Mouse (Mus musculus): ENCODE data around the gene Nckap1l. TPM values are rescaled to one million over a fixed set of nuclear protein-coding genes. Genes with fewer than 3 reads are reported as not detected.

Gene Nckap1l
- polyA plus RNA-seq, 1 experiment: 0.33 TPM

DNA sequence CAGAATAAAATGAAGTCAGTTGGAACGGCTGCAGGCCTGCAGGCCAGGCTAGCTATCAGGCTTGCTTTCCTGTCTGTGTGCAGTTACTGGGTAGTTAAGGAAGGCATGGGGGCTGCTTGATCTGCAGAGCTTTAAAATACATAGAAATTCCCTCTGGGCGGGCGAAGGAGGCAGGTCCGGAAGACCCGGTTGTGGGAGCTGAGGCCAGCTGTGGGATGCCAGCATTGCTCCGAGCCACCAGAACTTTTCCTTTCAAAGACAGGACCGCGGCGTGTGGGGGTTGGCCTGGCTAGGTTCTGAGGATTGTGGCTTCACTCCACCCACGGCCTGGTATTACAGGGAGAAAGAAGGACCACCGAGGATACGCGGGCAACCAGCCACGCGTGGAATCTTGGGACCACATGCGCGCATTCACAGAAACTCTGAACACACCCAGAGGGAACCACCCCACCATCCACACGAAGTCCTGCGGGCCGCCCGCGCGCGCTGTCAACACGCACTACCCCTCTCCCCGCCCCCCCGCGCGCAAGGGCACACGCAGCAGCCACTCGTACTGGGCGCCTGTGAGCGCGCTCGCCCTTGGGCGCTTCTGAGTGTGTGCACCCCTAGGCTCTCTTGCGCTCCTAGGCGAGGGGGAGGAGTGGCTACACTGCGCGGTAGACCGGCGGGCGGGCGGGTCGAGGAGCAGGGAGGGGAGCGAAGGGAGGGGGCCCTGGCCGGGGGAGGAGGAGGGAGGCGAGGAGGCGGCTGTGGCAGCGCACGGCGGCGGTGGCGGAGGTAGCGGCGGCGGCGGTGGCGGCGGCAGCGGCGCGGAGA is 49.0 kb downstream of the Nckap1l start, which contains the start of gene Pde1b:
Pde1b (plus strand) TSS at position 600 of the 816 bp plus-strand sequence.
- H3K9ac ChIP-seq (ENCODE audit: low read depth, poor library complexity, severe bottlenecking): peak within 1 kb of the TSS; percentile 61
- H3K9me3 ChIP-seq (replicated peaks; ENCODE audit: control insufficient read depth, insufficient read depth, low read length, poor library complexity, severe bottlenecking): no peaks in the 10 kb centered on the region
- H3K4me3 ChIP-seq (ENCODE audit: low read depth, low read length): peak within 1 kb of the TSS; percentile 81
- TF ChIP-seq EP300 (IDR thresholded peaks at IDR 0.05; ENCODE audit: insufficient read depth, low read depth, low read length): no peak
- no peak for TF ChIP-seq POLR2A (IDR thresholded peaks at IDR 0.05; ENCODE audit: insufficient read depth, low read length)
- no peak for TF ChIP-seq CTCF (IDR thresholded peaks at IDR 0.05; ENCODE audit: low read depth, low read length)
- H3K4me1 ChIP-seq (ENCODE audit: control insufficient read depth, insufficient read depth, low read length): peaks cover 3% of the 10 kb centered on the region
- no peaks in the 10 kb centered on the region for H3K36me3 ChIP-seq (ENCODE audit: control insufficient read depth, insufficient read depth, low read length, poor library complexity, severe bottlenecking)
- H3K27ac ChIP-seq (ENCODE audit: insufficient read depth, low read length): no peak within 1 kb of the TSS
- H3K27me3 ChIP-seq (ENCODE audit: control insufficient read depth, insufficient read depth, low read length, poor library complexity, severe bottlenecking): peaks cover 4% of the 10 kb centered on the region; the same call in 1 of the 2 replicates

GRCm38 (mm10) chr15:103503251-103503600 is 49.6 kb downstream of the Nckap1l start:
- no peak for TF ChIP-seq EP300 (IDR thresholded peaks at IDR 0.05; ENCODE audit: insufficient read depth, low read depth, low read length)
- TF ChIP-seq CTCF (IDR thresholded peaks at IDR 0.05; ENCODE audit: low read depth, low read length): no peak
- no peak for TF ChIP-seq POLR2A (IDR thresholded peaks at IDR 0.05; ENCODE audit: insufficient read depth, low read length)
- H3K9ac ChIP-seq (ENCODE audit: low read depth, poor library complexity, severe bottlenecking): peak overlapping the region; percentile 61
- no peaks in the 10 kb centered on the region for H3K9me3 ChIP-seq (replicated peaks; ENCODE audit: control insufficient read depth, insufficient read depth, low read length, poor library complexity, severe bottlenecking)
- H3K27me3 ChIP-seq (ENCODE audit: control insufficient read depth, insufficient read depth, low read length, poor library complexity, severe bottlenecking): peaks cover 4% of the 10 kb centered on the region; the same call in 1 of the 2 replicates
- H3K36me3 ChIP-seq (ENCODE audit: control insufficient read depth, insufficient read depth, low read length, poor library complexity, severe bottlenecking): no peaks in the 10 kb centered on the region
- peak overlapping the region; percentile 81 for H3K4me3 ChIP-seq (ENCODE audit: low read depth, low read length)
- peaks cover 3% of the 10 kb centered on the region for H3K4me1 ChIP-seq (ENCODE audit: control insufficient read depth, insufficient read depth, low read length)
- H3K27ac ChIP-seq (ENCODE audit: insufficient read depth, low read length): no peak overlapping the region

DNA sequence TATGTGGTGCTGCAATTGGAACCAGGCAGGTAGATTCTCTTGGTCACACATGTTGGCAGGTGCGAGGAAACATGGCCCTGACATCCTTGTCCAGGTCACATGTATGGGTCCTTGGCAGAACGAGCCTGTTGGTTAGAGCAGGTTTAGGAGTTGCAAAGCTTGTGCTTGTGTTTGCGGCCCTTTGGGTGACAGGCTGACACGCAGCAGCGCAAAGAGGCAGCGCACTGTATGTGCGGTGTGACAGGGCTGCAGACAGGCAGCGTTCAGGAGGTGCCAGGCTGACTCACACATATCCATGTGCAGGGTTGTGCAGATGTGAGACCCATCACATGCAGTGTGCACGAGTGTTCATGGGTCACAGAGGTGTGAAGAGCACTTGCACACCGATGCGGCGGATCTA is 50.1 kb downstream of the Nckap1l start:
- H3K27ac ChIP-seq (ENCODE audit: insufficient read depth, low read length): no peak overlapping the region
- peaks cover 4% of the 10 kb centered on the region; the same call in 1 of the 2 replicates for H3K27me3 ChIP-seq (ENCODE audit: control insufficient read depth, insufficient read depth, low read length, poor library complexity, severe bottlenecking)

DNA sequence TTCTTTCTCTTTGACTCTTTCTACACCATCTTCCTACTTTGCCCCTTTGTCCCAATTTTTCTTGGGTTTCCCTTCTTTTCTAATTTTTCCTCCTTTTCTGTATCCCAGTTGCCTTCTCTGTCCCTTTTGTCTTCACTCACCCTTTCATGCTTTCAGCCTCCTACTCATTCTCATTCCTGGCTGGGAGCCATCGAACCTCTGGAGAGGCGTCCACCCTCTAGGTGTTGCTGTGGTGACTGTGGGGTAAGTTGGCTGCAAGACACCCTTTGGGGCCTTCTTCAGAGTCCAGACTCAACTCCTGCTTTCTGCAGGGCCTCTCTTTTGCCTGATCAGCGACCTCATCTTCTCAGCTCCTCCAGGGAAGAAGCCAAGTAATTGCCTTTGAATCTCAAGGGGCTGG is 55.7 kb downstream of the Nckap1l start:
- Histone ChIP-seq H3K27me3 (ENCODE audit: control insufficient read depth, insufficient read depth, low read length, poor library complexity, severe bottlenecking) (no peaks in the 10 kb centered on the region; the same call in 1 of the 2 replicates), H3K9me3 (replicated peaks; ENCODE audit: control insufficient read depth, insufficient read depth, low read length, poor library complexity, severe bottlenecking) (no peaks in the 10 kb centered on the region), H3K9ac (ENCODE audit: low read depth, poor library complexity, severe bottlenecking) (no peak overlapping the region), H3K27ac (ENCODE audit: insufficient read depth, low read length) (no peak overlapping the region), H3K36me3 (ENCODE audit: control insufficient read depth, insufficient read depth, low read length, poor library complexity, severe bottlenecking) (no peaks in the 10 kb centered on the region), H3K4me1 (ENCODE audit: control insufficient read depth, insufficient read depth, low read length) (peaks cover 2% of the 10 kb centered on the region), H3K4me3 (ENCODE audit: low read depth, low read length) (no peak overlapping the region)
- TF ChIP-seq CTCF (IDR thresholded peaks at IDR 0.05; ENCODE audit: low read depth, low read length) (no peak), POLR2A (IDR thresholded peaks at IDR 0.05; ENCODE audit: insufficient read depth, low read length) (no peak), EP300 (IDR thresholded peaks at IDR 0.05; ENCODE audit: insufficient read depth, low read depth, low read length) (no peak)

More for the DNA sequence above, 50.1 kb downstream of the Nckap1l start:
- Histone ChIP-seq H3K9me3 (replicated peaks; ENCODE audit: control insufficient read depth, insufficient read depth, low read length, poor library complexity, severe bottlenecking) (no peaks in the 10 kb centered on the region), H3K9ac (ENCODE audit: low read depth, poor library complexity, severe bottlenecking) (no peak overlapping the region), H3K4me3 (ENCODE audit: low read depth, low read length) (peak overlapping the region; percentile 18), H3K36me3 (ENCODE audit: control insufficient read depth, insufficient read depth, low read length, poor library complexity, severe bottlenecking) (no peaks in the 10 kb centered on the region), H3K4me1 (ENCODE audit: control insufficient read depth, insufficient read depth, low read length) (peaks cover 3% of the 10 kb centered on the region)
- TF ChIP-seq POLR2A (IDR thresholded peaks at IDR 0.05; ENCODE audit: insufficient read depth, low read length) (no peak), EP300 (IDR thresholded peaks at IDR 0.05; ENCODE audit: insufficient read depth, low read depth, low read length) (no peak), CTCF (IDR thresholded peaks at IDR 0.05; ENCODE audit: low read depth, low read length) (no peak)

- H3K36me3 ChIP-seq (ENCODE audit: control insufficient read depth, insufficient read depth, low read length, poor library complexity, severe bottlenecking): no peaks in the 10 kb centered on the region
- TF ChIP-seq EP300 (IDR thresholded peaks at IDR 0.05; ENCODE audit: insufficient read depth, low read depth, low read length) (no peak), POLR2A (IDR thresholded peaks at IDR 0.05; ENCODE audit: insufficient read depth, low read length) (no peak), CTCF (IDR thresholded peaks at IDR 0.05; ENCODE audit: low read depth, low read length) (no peak)
- peaks cover 2% of the 10 kb centered on the region for H3K4me1 ChIP-seq (ENCODE audit: control insufficient read depth, insufficient read depth, low read length)
- H3K9me3 ChIP-seq (replicated peaks; ENCODE audit: control insufficient read depth, insufficient read depth, low read length, poor library complexity, severe bottlenecking): no peaks in the 10 kb centered on the region
- H3K27ac ChIP-seq (ENCODE audit: insufficient read depth, low read length): no peak overlapping the region
- H3K9ac ChIP-seq (ENCODE audit: low read depth, poor library complexity, severe bottlenecking): no peak overlapping the region
- no peaks in the 10 kb centered on the region; the same call in 1 of the 2 replicates for H3K27me3 ChIP-seq (ENCODE audit: control insufficient read depth, insufficient read depth, low read length, poor library complexity, severe bottlenecking)
- H3K4me3 ChIP-seq (ENCODE audit: low read depth, low read length): no peak overlapping the region
These were observed 58.1 kb downstream of the Nckap1l start for GRCm38 (mm10) chr15:103511652-103512051.

GRCm38 (mm10) chr15:103513621-103514031 is 60.0 kb downstream of the Nckap1l start:
- 0 out of 2 replicates have a peak overlapping the region, but pooled peaks have one; percentile 1 for H3K9ac ChIP-seq (ENCODE audit: low read depth, poor library complexity, severe bottlenecking)
- H3K4me3 ChIP-seq (ENCODE audit: low read depth, low read length): no peak overlapping the region
- H3K4me1 ChIP-seq (ENCODE audit: control insufficient read depth, insufficient read depth, low read length): peaks cover 2% of the 10 kb centered on the region

More at GRCm38 (mm10) chr15:103513621-103514031, 60.0 kb downstream of the Nckap1l start:
- no peak overlapping the region for H3K27ac ChIP-seq (ENCODE audit: insufficient read depth, low read length)
- no peaks in the 10 kb centered on the region; the same call in 1 of the 2 replicates for H3K27me3 ChIP-seq (ENCODE audit: control insufficient read depth, insufficient read depth, low read length, poor library complexity, severe bottlenecking)
- no peaks in the 10 kb centered on the region for H3K36me3 ChIP-seq (ENCODE audit: control insufficient read depth, insufficient read depth, low read length, poor library complexity, severe bottlenecking)
- no peaks in the 10 kb centered on the region for H3K9me3 ChIP-seq (replicated peaks; ENCODE audit: control insufficient read depth, insufficient read depth, low read length, poor library complexity, severe bottlenecking)
- no peak for TF ChIP-seq POLR2A (IDR thresholded peaks at IDR 0.05; ENCODE audit: insufficient read depth, low read length)
- no peak for TF ChIP-seq EP300 (IDR thresholded peaks at IDR 0.05; ENCODE audit: insufficient read depth, low read depth, low read length)
- no peak for TF ChIP-seq CTCF (IDR thresholded peaks at IDR 0.05; ENCODE audit: low read depth, low read length)
